Mouse (Mus musculus) spleen, postnatal 0 days (tissue): ENCODE results near the gene Gm27027. TPM values are rescaled to one million over a fixed set of nuclear protein-coding genes. Genes with fewer than 3 reads are reported as not detected.

Experiments used
- polyA plus RNA-seq: library from polyadenylated mRNA; unstranded; fragments of >200 nt; fragmentation: Nextera tagmentation; extraction: Ambion mirVana; gene quantifications from 2 replicates; pipeline ENCODE4 v1.2.1, GENCODE M21; 2015

Gm27027 gene
- polyA plus RNA-seq = not detected in 2 replicates

GRCm38 (mm10) chr2:93996254-93996653 lies at the start of gene Gm27027:
TSS of gene Gm27027 (minus strand) at chr2:93996354.

GRCm38 (mm10) chr2:94010335-94011291 lies 14.5 kb upstream of the Gm27027 start, which contains the start of gene Alkbh3:
TSS of gene Alkbh3 (minus strand) at chr2:94010807.

GRCm38 (mm10) chr2:93956908-93957784 lies 39.0 kb downstream of the Gm27027 start, which contains the start of gene Gm13889:
TSS of gene Gm13889 (minus strand) at chr2:93957201.

Other genes starting within 250 kb of the Gm27027 start
- gene Ext2, start 173.8 kb downstream of the Gm27027 start, polyA plus RNA-seq = 31.3 and 38.9 TPM in 2 replicates
- 3.1 and 4.0 TPM in 2 replicates for gene Accs, start 146.4 kb downstream of the Gm27027 start, polyA plus RNA-seq
- not detected in 2 replicates for gene Accsl, start 127.2 kb downstream of the Gm27027 start, polyA plus RNA-seq
- 3.8 and 6.3 TPM in 2 replicates for gene Gm13889, start 39.2 kb downstream of the Gm27027 start, polyA plus RNA-seq
- gene Alkbh3, start 14.5 kb upstream of the Gm27027 start, polyA plus RNA-seq = 38.9 and 41.2 TPM in 2 replicates
- 36.6 and 40.3 TPM in 2 replicates for gene Hsd17b12, start 161.6 kb upstream of the Gm27027 start, polyA plus RNA-seq